ENCODE assay signal across 21 mouse cellular contexts in the genomic region with DNA sequence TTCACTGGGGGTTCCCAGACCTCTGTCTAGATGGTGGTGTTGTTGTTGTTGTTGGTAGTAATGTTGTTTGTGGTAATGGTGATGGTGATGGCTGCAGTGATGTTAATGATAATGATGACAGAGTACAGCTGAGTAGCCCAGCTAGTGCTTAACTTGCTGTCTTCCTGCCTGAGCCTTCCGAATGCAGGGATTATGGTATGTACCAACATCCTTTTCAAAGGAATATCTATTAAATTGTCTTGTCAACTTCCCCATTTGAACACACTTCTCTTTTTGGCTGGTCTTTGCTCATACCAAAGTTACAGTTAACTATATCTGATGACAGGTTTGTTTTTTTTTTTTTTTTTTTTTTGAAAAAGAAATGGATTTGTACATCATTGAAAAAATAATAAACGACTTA.
"Had no signal": no experiment of that assay in that cellular context is flagged by ENCODE, and none has a peak within 500 bp of the region (broad histone marks: within the 10 kb centered on the region; RNA-seq: fewer than 3 reads in every experiment).

No protein-coding gene starts in this region.

- H3K4me1 ChIP-seq: lung, embryonic 15.5 days; midbrain, embryonic 13.5 days; midbrain, embryonic 15.5 days; neural tube, embryonic 13.5 days; neural tube, embryonic 15.5 days had no signal

- H3K9me3 ChIP-seq: lung, embryonic 15.5 days; megakaryocyte, embryonic 14.5 days; midbrain, embryonic 13.5 days; midbrain, embryonic 15.5 days; neural tube, embryonic 13.5 days; neural tube, embryonic 15.5 days had no signal

- H3K4me3 ChIP-seq: lung, embryonic 15.5 days; megakaryocyte, embryonic 14.5 days; midbrain, embryonic 13.5 days; midbrain, embryonic 15.5 days; myocyte; neural tube, embryonic 13.5 days; neural tube, embryonic 15.5 days had no signal

- H3K36me3 ChIP-seq: lung, embryonic 15.5 days; midbrain, embryonic 13.5 days; midbrain, embryonic 15.5 days; neural tube, embryonic 13.5 days; neural tube, embryonic 15.5 days had no signal

- H3K27ac ChIP-seq: liver, embryonic 14.5 days; lung, embryonic 15.5 days; macrophage; midbrain, embryonic 13.5 days; midbrain, embryonic 15.5 days; neural tube, embryonic 13.5 days; neural tube, embryonic 15.5 days had no signal

- DNase-seq: lung, adult 18-20 months; lung, postnatal 14 days; lung, postnatal 36 days; retina, postnatal 1 day; right cerebral cortex, adult 18-20 months; right cerebral cortex, postnatal 25 days; right cerebral cortex, postnatal 4 days; spleen, adult 18-20 months; thymus, adult 18-20 months; thymus, postnatal 14 days; thymus, postnatal 36 days had no signal

- ATAC-seq: lung, postnatal 0 days; midbrain, embryonic 13.5 days; midbrain, embryonic 15.5 days had no signal

- H3K27me3 ChIP-seq: lung, embryonic 15.5 days; megakaryocyte, embryonic 14.5 days; midbrain, embryonic 13.5 days; midbrain, embryonic 15.5 days; neural tube, embryonic 13.5 days; neural tube, embryonic 15.5 days had no signal
